Mouse (Mus musculus): ENCODE results near the gene Hemk1. TPM values are rescaled to one million over a fixed set of nuclear protein-coding genes. Genes with fewer than 3 reads are reported as not detected.

Gene Hemk1
- total RNA-seq, 2 experiments from 2014 or later = 20.4 to 22.7 TPM

DNA sequence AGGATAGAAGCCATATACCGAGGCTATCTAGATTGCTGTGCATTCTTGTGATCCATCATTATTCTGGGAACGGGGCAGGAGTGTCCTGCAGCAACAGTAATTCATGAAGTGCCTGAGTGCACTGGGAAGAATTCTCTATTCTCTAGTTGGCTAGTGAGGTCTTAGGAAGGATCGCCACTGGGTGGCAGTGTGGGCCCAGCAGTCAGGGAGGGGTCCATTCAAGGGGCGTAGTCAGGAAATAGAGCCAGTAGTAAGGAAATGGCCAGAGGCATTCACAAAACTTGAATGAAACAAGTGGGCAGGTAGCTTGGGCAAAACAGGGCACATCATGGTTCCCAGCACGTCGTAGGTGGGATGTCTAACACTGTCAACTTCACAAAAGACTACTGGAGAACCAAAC, 43.9 kb downstream of the Hemk1 start:
- DNase-seq = peak; percentile 83 to 96

DNA sequence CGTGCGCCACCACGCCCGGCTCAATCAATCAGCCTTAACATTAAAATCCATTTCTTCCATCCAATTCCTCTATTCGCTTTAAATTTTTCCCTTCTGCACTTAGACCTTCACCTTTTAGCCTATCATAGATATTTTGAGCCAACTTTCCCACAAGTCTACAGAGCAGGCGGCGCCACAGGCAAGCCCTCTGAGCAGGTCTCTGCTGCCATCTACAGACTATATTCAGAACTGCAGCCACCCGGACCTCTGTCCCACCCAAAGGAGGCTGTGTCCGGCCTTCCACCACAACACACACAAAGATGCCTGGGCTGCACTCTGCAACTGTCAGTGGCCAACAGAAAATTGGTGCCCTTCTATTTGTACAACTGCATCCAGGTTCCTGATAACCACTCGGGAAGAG, 47.3 kb downstream of the Hemk1 start:
- DNase-seq = peak; percentile 87 to 93

DNA sequence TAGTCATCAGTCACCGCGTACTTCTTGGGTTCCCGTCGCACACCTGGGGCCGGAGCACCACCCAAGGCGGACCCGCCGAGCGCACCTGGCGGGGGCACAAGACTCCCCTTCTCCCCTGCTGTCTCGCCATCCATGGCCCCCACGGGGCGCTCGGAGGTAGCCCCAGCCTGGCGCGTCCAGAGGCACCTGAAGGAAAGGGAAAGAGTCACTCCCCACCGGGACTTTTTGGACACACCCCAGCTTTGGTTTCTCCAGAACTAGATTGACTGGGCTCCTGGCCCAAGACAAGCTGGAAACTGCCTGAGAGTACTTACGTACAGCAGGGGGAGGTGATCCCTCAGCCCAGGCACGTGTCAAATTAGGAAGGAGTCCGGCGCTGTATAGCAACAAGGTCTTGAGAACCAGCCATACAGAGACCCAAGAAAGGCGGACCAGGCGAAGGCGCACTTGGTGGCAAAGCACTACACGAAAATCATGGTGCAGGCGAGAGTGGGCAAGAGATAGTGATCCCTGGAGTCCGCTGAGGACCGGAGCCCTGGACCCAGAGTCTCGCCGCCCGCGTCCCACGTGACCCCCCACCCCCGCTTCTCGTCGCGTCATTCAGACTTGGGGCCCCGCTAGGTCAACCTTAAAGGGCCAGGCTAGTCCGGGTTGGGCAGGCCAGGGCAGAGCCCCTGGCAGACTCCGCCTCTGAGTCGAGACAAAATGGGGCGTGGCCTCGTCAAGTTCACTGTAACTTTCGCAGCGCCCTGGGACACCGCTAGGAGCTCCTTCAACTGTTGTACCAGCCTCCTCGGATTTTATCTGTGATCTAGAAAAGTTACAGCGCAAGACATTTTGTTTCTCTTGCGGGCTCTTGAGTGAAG, 48.7 kb downstream of the Hemk1 start, which contains the start of gene Mapkapk3:
TSS of gene Mapkapk3 (minus strand) at position 667 of the 866 bp plus-strand sequence.
- peak; percentile 91 to 95 for DNase-seq

DNA sequence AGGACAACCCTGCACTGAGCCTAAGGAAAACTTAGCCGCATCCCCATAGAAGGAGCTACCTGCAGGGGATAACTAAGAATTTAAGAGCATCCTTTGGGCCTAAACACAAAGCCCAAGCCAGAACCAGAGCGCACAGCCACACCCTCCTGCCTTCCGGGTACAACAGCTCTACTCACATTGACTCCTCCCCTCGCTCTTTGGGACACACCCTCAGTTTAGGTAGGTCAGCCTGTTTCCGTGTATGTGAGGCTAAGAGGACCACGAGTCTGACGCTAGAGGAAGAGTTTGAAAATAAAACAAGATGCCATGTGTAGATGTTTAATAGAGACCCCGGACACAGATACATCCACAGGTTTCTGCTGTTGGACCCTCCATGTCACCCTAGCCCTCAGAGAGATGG, 49.4 kb downstream of the Hemk1 start:
- no peak for DNase-seq

DNA sequence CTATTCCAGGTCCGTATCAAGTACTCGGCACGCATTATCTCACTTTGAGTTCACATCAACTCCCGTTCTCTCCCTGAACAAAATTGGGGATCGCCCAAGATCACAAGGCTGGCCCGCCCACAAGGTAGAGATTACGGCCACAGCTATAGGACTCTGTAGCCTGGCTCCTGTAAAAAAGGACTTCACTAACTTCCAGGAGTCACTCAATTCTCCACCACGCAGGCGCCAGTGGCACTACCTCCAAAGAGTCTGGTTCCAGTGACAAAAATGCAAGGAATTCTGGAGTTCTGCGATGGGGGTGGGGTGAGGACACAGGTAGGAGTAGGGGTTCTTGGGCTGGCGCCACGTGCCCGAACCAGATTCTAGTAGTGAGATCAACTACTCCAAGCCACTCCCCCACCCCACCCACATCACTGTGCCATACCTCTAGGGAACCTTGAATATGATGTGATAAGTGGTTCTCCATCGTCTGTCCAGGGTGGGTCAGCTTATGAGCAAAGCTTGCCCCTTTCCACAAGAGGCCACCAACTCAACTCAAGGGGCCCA, 50.0 kb downstream of the Hemk1 start:
- no peak for DNase-seq

DNA sequence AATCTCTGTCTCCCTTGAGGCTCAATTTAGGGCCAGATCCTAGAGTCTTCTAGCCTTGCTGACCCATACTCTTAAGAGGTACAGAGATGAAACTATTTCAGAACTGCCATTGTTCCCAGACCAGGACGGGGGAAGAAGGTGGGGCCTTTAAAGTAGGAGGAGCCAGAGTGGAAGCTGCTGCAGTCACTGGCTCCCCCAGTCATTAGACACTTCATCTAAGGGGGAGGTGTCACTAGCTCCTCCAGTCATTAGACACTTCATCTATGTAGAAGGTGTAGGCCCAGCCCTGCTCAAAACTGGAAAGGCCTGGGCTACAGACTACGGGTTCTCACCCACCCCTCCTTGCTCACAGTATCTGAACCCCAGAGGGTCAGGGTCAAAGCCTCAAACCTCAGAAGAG, 50.9 kb downstream of the Hemk1 start:
- no peak for DNase-seq

DNA sequence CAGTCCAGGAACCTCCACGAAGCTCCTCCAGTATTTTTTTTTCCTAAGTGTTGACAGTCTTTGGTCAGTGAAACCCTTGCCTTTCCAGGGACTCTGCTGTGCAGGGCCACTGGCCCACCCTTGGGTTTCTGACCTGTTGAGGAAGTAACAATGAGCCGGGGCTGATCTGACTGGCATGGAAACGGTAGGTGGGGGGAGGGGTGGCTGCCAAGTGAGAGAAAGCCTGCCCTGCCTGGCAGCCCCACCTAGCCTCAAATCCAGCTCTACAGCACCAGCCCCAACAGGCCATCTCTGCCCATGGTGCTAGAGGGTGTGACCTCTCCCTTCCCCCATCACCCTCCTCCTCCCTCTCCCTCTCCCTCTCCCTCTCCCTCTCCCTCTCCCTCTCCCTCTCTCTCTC, 53.1 kb downstream of the Hemk1 start:
- DNase-seq = no peak

DNA sequence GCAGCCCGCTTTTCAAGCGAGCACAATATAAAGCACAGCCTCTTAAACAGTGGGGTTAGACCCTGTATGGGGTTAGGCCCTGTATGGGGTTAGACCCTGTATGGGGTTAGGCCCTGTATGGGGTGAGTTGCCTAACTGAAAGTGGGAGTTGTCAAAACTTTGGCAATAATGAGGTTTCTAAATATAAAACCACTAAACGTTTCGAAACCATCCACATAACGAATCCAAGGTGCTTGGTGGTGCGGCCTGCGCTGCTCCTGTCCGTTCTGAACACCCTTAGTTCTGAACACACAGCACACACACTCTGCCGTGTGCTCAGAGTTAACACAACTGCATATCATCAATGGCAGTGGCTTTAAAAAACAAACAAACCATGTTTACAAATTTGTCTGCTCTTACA, 55.2 kb downstream of the Hemk1 start:
- no peak for DNase-seq

DNA sequence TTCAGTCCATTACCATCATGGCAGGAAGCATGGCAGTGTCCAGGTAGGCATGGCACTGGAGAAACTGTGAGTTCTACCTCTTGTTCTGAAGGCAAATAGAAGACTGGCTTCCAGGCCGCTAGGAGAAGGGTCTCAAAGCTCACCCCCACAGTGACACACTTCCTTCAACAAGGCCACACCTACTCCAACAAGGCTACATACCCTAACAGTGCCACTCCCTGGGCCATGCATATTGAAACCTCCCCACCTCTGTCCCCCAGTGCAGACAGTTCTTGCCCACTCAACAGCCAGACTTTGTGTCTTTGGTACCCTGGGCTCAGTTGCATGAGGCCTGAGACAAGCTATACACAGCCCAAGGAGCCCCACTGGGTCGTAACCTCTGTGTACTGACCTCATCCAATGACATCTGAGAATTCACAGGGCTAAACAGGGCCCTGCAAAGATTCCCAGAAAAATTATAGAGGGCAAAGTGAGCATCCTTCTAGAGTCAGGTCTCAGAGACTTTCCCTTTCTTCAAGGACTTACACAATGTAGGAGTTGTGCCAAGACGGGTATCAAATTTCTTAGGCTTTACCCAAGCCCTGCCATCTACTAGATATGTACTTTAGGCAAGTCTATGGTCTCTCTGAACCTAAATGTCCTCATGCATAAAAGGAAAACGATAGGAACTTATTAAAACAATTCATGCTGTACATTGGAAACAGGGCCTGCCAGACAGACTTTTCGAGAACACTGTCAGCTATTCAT, 56.7 kb downstream of the Hemk1 start:
- DNase-seq = no peak

DNA sequence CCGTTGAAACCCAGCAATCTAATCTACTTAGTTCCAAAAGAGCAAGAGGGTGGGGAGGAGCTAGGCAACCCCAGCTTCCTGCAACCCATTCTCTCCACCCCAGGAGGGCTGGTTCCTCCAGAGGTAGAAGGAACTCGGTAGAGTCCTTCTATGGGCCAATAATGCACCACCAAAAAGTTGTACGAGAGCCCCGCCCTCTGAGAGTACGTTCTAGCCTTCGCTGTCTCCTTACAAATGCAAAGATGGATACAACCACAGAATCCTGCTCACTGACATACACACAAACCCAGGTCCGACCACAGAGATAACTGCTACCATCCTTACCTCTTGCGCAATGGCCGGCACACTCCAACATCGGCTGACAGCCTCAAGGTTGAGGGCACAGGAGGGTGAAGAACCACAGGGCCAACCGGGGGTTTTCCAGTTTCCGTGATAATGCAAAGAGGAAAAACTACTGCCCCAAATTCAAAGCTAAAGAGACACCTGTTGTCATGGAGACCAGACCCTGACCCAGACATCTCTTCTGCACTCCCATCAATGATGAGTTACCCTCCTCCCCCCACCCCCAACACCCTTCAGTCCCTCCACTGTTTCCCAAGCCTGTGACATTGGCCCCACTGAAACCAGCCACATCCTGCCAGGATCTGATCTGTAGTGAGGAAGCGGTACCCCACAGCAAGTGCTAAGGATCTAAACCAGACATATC, 57.7 kb downstream of the Hemk1 start:
- DNase-seq = no peak

DNA sequence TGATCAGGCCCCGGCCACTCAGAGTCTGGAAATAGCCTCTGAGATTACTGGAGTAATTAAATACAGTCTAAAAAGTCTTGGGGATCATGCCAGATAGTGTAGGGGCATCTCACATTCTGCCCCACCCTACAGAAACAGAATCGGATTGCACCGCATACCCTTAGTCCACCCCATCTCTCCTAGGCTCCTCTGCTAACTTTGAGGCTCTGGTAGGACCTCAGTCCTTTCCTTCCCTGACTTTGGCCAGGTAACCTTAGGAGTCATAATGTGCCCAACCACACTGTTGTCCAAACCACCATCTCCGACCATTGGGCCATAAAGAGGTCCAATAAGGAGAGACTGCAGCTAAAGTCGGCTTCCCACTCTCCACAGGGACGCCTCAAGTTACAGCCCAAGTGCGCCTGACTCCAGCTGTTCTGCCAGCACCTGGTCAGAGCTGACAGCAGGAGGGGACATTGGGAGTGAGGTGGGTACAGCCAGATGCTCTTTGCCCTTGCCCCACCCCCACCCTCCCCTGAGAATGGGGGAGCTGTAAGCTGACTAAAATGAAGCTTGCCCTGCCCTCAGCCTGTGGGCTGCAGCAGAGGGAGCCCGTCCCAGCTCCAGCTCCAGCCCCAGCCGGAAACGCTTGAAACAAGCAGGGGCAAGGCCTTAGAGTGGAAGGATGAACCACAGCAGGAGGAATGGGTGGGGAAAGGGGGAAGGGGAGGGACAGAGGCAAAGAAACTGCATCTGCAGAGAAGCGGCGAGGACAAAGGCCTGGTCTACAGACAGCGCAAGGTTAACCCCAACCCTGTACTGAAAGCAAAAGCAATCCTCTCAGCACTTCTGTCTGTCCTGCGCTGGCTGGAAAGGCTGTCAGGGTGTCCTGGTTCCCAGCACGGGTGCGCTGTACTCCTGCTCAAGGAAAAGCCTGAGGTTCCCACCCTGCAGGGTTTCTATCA, 58.5 kb downstream of the Hemk1 start:
- peak in 1 of 2 experiments; percentile 51 for DNase-seq

DNA sequence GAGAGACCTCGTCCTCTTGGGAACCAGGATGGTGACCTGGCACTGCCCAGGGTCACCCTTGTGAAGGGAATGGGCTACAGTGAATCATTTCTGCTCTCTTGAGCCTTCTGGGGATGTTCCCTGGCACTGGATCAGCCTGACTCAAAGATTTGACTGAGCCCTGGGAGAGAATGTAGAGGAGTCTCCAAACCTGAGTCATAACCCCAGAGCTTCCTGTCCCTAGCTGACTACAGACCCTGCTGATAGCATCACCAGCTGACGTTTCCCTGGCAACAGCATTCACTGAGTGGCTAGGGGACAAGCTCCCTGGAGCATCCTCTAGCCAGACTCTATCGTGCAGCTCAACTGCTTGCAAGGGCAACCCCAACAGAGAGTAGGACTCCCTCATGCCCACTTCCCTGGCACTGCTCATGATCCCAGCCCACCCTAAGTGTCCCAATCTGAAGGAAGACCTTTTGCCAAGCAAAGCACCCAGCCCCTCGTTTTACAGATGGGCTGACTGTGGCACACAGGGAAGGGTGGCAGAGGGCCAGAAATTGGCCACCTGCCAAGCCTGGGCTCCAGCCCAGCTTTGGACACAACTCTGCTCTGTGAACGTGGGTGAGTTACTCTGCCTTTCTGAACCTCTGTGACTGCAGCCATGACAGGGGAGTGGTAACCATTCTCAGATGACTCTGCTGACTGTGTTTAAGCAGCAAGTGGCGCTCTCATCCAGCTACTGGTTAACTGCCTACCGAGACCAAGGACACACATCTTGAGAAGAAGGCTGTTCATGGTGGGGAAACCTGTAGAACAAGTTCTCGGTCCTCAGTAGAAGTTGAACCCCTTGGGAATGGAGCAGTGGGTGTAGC, 59.4 kb downstream of the Hemk1 start:
- peak; percentile 54 to 70 for DNase-seq

DNA sequence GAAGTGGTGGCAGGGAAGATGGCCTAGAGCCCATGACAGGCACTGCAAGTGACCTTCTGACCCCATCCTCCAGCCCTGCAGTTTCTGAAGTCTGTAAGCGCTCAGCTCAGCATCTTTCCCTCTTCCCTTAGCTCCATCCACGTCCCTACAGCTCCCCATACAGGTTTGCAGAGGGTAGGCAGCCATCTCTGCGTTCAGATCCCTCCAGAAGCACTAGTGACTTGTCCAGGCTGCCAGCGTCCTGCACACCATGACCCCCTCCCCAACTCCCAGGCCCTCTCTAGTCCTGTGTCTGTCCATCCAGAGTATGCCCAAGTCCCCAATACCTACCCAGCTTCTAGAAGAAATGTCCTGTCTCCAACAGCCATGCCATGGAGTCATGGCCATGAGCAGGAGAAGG, 60.0 kb downstream of the Hemk1 start:
- no peak for DNase-seq

DNA sequence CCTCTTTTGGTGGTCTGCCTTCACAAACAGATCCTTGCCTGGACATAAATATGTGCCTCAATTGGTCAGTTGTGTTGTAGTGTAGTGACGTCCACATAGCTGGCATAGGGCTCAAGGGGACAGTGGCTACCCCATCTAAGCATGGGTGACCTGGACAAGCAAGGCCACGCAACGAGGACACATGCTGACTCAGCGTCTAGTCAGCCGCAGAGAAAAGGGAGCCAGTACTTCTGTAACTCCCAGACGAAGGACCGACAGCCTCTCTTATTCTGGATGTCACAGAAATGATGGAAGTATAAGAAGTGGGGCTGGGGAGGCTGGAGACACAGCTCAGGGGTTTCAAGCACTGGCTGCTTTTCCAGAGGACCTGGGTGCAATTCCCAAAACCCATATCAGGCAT, 60.5 kb downstream of the Hemk1 start:
- no peak for DNase-seq

Other genes with a start within 250 kb of the Hemk1 start
- gene Dock3, start 106.4 kb downstream of the Hemk1 start, total RNA-seq (2021) = 10 to 100 TPM; 10.8 to 11.0 TPM
- gene Mapkapk3, start 48.5 kb downstream of the Hemk1 start, total RNA-seq (2021) = 10 to 100 TPM; 29.4 to 30.3 TPM
- gene Cish, start 42.3 kb downstream of the Hemk1 start, total RNA-seq (2021) = 100 to 1,000 TPM; 120 to 131 TPM
- 1 to 10 TPM; 3.5 to 5.3 TPM for gene 6430571L13Rik, start 2.3 kb upstream of the Hemk1 start, total RNA-seq (2021)
- gene Cacna2d2, start 61.3 kb upstream of the Hemk1 start, total RNA-seq (2021) = 10 to 100 TPM; 14.8 TPM
- 10 to 100 TPM; 22.2 to 22.3 TPM for gene Tmem115, start 195.6 kb upstream of the Hemk1 start, total RNA-seq (2021)
- 1 to 10 TPM; 4.2 to 4.6 TPM for gene Cyb561d2, start 203.8 kb upstream of the Hemk1 start, total RNA-seq (2021)
- gene Nprl2, start 203.9 kb upstream of the Hemk1 start, total RNA-seq (2021) = 10 to 100 TPM; 20.4 to 21.0 TPM
- gene Zmynd10, start 208.9 kb upstream of the Hemk1 start, total RNA-seq (2021) = under 1 TPM in 1 of 2 experiments, not detected in 1; 0.62 TPM
- 10 to 100 TPM; 15.1 TPM for gene Rassf1, start 213.2 kb upstream of the Hemk1 start, total RNA-seq (2021)
- 10 to 100 TPM; 38.3 to 40.9 TPM for gene Tusc2, start 224.9 kb upstream of the Hemk1 start, total RNA-seq (2021)
- gene Hyal2, start 229.6 kb upstream of the Hemk1 start, total RNA-seq (2021) = 10 to 100 TPM; 31.4 to 40.0 TPM
- gene Hyal1, start 238.6 kb upstream of the Hemk1 start, total RNA-seq (2021) = 1 to 10 TPM; 3.4 to 5.1 TPM
- 10 to 100 TPM; 16.1 to 20.1 TPM for gene Naa80, start 240.5 kb upstream of the Hemk1 start, total RNA-seq (2021)
- gene Hyal3, start 242.5 kb upstream of the Hemk1 start, total RNA-seq (2021) = under 1 TPM; 0.28 to 0.37 TPM
- 10 to 100 TPM; 48.5 to 48.8 TPM for gene Ifrd2, start 249.3 kb upstream of the Hemk1 start, total RNA-seq (2021)